Mouse (Mus musculus) WW6 (cell line): ENCODE data around the gene Gpr165.

Experiments used
- DNase-seq: peaks from one replicate; pipeline ENCODE4 v3.0.0-alpha.2; 2013; ENCODE audit warnings: low read depth, low spot score

The Gpr165 gene

GRCm38 (mm10) chrX:96712907-96713774, at the start of gene Gpr165:
Gpr165 (plus strand) TSS chrX:96713441.
- no peak for DNase-seq

GRCm38 (mm10) chrX:96674871-96675270, 38.4 kb upstream of the Gpr165 start:
- no peak for DNase-seq
